Mouse (Mus musculus): ENCODE data around the gene Cyp2d40.
"Not testable (repeated sequence)": the region's sequence is repeated elsewhere in the genome, so short reads cannot be mapped to it uniquely, and the experiment has no call there.

The Cyp2d40 gene

GRCm38 (mm10) chr15:82763631-82764420 is at the start of gene Cyp2d40:
Gene Cyp2d40 (minus strand): TSS chr15:82764183.
- DNase-seq (ENCODE audit: low spot score) = no peak

GRCm38 (mm10) chr15:82810556-82810955 is 46.6 kb upstream of the Cyp2d40 start:
- DNase-seq (ENCODE audit: low spot score) = no peak

GRCm38 (mm10) chr15:82809511-82809910 is 45.5 kb upstream of the Cyp2d40 start:
- no peak for DNase-seq (ENCODE audit: low spot score)

GRCm38 (mm10) chr15:82806969-82807763 is 43.2 kb upstream of the Cyp2d40 start:
- no peak for DNase-seq (ENCODE audit: low spot score)

GRCm38 (mm10) chr15:82804708-82805639 is 41.0 kb upstream of the Cyp2d40 start:
- DNase-seq (ENCODE audit: low spot score) = peak; percentile 51

- no peak for DNase-seq (ENCODE audit: low spot score)
Observed at GRCm38 (mm10) chr15:82795936-82796440, 32.0 kb upstream of the Cyp2d40 start.

GRCm38 (mm10) chr15:82794277-82794676 is 30.3 kb upstream of the Cyp2d40 start, which contains the start of gene Cyp2d26:
Gene Cyp2d26 (minus strand): TSS chr15:82794294.
- peak; percentile 32 for DNase-seq (ENCODE audit: low spot score)

GRCm38 (mm10) chr15:82793868-82794267 is 29.9 kb upstream of the Cyp2d40 start:
- no peak for DNase-seq (ENCODE audit: low spot score)

- DNase-seq (ENCODE audit: low spot score) = no peak
Observed at GRCm38 (mm10) chr15:82793454-82793853, 29.5 kb upstream of the Cyp2d40 start.

GRCm38 (mm10) chr15:82792566-82792965 is 28.6 kb upstream of the Cyp2d40 start:
- DNase-seq (ENCODE audit: low spot score) = no peak

GRCm38 (mm10) chr15:82784581-82784980 is 20.6 kb upstream of the Cyp2d40 start:
- no peak for DNase-seq (ENCODE audit: low spot score)

- no peak for DNase-seq (ENCODE audit: low spot score)
Observed at GRCm38 (mm10) chr15:82783800-82784199, 19.8 kb upstream of the Cyp2d40 start.

- not testable (repeated sequence) for DNase-seq (ENCODE audit: low spot score)
Observed at GRCm38 (mm10) chr15:82777856-82778255, 13.9 kb upstream of the Cyp2d40 start.

GRCm38 (mm10) chr15:82765943-82766342 is 2.0 kb upstream of the Cyp2d40 start:
- DNase-seq (ENCODE audit: low spot score) = no peak

GRCm38 (mm10) chr15:82764881-82765280 is 898 bp upstream of the Cyp2d40 start:
- no peak for DNase-seq (ENCODE audit: low spot score)

GRCm38 (mm10) chr15:82748141-82748540 is 15.8 kb downstream of the Cyp2d40 start:
- DNase-seq (ENCODE audit: low spot score) = no peak

- no peak for DNase-seq (ENCODE audit: low spot score)
Observed at GRCm38 (mm10) chr15:82747516-82747915, 16.5 kb downstream of the Cyp2d40 start.

- DNase-seq (ENCODE audit: low spot score) = not testable (repeated sequence)
Observed at GRCm38 (mm10) chr15:82733331-82733925, 30.6 kb downstream of the Cyp2d40 start.
